Mouse (Mus musculus) ovary, postnatal 10 days (tissue): ENCODE measurements around the gene Drc3.

Source experiments
- DNase-seq: peaks from one replicate; pipeline ENCODE4 v3.0.0; 2022; ENCODE audit warnings: low spot score

The Drc3 gene

DNA sequence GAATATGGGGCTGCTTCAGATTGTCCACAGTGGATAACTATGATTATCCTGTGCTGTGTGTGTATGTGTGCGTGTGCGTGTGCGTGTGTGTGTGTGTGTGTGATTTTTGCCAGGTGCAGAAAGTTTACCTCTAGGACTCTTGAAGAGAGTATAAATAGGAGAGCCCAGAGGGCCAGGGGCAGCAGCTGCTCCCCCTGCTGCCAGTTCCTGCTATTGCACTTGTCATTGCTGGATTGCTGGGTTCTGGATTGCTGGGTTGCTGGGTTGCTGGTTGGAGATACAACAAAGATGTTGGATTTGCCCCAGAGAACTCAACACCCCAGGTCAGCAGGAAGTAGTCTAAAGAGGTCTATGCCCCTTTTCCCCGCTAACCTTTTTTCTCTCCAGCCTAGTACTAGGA is 14.8 kb upstream of the Drc3 start:
- DNase-seq, result no peak

DNA sequence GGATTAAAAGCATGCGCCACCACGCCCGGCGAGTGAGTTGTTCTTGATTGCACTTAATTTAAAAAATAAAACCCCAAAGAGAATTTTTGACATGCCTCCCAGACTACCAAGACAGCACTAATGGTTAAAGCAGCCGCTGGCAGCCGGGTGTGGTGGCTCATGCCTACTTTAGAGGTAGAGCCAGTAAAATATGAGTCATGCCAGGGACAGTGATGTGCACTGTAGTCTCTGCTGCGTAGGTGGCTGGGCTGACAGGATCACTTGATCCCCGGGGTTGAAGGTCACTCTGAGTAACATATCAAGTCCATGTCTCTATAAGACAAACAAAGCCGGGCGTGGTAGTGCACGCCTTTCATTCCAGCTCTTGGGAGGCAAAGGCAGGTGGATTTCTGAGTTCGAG is 13.8 kb upstream of the Drc3 start:
- DNase-seq, result no peak

DNA sequence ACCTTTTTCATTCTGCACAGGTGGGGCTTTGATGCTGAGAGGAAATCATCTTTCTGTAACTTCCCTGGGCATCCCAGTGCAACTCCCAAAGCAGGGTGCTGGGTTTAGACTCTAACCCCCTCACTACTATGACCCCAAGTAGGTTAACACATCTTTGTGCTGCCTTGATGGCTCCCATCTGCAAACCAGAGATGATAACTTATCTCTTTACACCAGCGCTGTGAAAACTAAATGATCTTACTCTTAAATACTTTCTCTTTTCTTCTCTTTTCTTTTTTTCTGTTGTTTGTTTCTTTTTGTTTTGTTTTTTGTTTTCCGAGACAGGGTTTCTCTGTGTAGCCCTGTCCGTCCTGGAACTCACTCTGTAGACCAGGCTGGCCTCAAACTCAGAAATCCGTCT is 7.3 kb upstream of the Drc3 start:
- no peak for DNase-seq

DNA sequence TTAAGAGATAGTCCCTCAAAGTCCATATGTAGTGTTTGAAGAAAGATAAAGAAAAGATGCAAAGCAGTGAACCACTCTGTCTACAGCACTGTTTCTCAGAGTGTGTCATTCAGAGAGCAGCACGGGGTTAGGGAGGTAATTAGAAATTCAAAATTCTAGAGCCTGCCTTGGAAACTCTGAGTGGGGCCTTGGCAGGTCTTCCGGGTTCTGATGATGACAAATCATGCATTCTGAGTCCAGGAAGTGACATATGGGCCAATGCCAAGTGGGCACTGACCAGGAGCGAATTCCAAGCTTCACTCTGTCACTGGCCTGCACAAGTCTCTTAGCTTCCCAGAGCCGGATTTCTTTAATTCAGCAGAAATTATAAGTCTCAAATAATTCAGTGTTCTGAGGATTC is 6.6 kb upstream of the Drc3 start:
- DNase-seq, result no peak

DNA sequence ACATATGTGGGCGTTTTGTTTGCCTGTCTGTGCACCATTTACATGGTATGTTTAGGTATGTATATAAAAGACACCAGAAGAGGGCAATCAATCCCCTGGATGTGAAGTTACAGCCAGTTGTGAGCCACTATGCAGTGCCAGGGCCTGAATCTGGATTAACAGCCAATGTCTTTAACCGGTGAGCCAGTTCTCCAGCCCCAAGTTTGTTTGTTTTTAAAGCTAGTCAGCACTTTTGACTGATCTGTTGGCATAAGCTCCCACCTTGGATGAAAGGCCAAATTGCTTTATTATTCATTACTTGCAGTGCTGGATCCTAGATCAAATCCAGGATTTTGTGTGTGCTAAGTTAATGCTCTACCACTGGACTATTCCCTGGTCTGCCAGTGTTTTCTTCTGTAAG is 1.7 kb upstream of the Drc3 start:
- no peak for DNase-seq

DNA sequence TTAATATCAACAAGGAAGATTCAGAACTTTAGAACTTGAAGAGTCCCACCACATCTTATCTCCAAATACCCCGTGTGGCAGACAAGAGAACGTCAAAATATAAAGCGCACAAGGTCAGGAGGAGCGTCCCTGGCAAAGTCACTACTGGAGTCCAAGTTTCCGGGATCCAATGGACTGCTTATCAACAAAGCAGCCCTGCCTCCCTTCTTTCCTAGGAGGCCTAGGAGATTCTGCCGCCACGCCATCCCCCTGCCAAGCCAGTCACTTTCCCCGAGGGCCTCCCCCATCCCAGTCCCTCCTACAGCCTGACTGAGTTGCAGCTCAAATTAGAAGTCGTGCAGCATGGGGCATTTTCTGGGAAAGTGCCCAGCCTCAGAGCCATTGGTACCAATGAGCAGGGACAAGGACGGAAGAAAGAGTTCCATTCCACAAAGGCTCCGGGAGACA is 1.2 kb upstream of the Drc3 start:
- peak; percentile 12 for DNase-seq

DNA sequence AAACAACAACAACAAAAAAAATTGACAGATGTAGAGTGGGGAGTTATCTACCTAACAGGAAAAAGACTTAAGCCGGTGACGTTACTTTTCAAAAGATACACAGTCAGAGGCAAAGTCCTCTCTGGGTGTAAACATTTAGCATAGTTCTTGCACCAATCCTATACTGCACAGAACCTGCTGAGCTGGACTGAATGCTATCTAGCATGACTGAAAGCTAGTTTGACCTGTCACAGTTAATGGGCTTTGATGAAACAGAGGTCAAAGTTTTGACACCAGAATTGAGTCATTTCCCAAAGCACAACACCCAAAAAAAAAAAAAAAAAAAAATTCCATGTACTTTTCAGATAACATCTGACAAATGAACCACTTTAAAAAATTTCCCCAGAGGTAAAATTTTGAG is 2.8 kb downstream of the Drc3 start:
- no peak for DNase-seq

DNA sequence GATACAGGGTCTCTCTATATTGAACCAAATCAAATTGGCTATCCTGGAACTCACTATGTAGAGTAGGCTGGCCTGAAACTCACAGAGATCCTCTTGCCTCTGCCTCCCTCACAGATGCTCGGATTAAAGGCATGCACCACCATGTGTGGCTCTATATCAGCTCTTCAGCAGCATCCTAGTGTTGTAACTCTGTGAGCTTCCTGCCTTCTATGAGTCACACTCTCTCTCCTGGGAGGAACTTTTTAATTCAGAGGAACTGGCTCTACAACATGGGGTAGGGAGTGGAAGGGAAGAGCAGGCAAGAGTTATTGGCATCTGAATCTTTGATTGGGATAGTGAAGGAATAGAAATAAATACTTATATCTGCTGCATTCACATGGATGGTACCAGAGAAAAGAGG is 4.0 kb downstream of the Drc3 start:
- no peak for DNase-seq

DNA sequence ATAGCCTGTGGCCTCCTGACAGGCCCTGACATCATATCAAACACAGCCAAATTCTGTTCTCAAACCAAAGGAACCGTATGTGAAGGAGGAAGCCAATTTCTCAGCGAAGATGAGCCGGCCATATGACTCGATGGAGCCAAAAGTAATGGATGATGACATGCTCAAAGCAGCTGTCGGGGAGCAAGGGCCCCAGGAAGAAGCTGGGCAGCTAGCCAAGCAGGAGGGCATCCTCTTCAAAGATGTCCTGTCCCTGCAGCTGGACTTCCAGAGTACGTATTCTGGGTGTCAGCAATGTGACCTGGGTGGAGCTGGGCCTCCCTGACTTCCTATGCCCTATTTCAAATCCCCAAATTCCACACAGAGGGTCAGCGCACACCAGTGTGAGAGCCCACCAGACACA is 5.4 kb downstream of the Drc3 start:
- DNase-seq, result no peak

DNA sequence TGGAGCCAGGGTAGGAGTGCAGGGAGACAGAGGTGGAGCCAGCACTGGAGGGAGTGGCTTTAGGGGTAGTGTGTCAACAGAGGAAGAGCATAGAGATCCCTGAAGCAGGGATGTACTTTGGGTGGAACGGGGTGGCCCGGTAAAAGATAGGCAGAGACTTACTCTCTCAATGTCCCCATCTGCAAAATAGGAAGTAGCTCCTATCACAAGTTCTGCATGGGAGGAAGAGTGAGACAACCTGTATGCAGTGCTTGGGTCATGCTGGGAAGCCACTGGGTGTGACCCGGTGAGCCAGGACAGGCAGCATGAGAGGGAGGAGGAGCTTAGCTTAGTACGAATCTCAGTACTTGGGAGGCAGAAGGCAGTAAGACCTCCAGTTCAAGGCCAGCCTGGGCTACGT is 6.0 kb downstream of the Drc3 start:
- no peak for DNase-seq

DNA sequence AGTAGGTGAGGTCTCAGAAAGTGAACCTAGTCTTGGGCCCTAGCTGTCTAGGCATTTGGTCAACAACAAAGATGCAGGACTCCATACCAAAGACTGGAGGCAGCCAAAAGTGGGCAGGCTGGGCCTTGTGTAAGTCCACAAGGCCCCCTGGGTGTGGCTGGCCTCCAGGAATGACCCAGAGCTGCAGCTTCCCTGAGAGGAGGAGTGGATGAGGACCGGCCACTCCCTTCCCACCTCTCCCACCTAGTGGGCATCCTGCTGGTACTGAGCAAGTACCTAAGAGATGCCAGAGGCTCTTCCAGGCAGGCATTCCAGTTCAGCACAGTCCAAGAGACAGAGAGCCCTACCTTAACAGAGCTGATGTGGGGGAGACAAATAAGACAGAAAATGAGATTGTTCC is 6.8 kb downstream of the Drc3 start:
- no peak for DNase-seq

DNA sequence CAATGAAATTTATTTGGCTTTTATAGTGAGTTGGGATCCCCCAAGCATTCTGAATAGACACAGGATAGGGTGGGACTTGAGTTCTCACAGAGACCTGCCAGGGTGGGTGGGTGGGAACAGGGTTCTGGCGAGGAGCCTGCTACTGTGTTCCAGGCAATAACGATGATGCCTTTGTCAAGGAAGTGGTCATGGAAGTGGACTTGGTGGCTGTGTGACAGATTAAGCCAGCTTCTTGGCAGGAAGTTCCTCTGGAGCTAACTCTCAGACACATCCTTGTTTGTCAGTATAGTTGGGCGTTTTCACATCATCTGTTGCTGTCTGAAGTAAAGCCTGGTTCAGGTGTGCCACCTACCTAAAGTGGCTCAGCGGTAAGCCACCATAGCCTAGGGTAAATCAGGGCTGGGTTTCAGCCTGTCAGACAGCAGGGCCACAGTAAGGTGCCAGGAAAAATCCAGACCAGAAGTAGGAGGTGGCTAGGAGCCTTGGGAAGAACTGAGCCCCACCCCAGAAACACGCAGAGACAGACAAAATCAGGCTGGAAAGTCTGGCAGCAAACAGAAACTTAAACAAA is 7.6 kb downstream of the Drc3 start:
- no peak for DNase-seq

DNA sequence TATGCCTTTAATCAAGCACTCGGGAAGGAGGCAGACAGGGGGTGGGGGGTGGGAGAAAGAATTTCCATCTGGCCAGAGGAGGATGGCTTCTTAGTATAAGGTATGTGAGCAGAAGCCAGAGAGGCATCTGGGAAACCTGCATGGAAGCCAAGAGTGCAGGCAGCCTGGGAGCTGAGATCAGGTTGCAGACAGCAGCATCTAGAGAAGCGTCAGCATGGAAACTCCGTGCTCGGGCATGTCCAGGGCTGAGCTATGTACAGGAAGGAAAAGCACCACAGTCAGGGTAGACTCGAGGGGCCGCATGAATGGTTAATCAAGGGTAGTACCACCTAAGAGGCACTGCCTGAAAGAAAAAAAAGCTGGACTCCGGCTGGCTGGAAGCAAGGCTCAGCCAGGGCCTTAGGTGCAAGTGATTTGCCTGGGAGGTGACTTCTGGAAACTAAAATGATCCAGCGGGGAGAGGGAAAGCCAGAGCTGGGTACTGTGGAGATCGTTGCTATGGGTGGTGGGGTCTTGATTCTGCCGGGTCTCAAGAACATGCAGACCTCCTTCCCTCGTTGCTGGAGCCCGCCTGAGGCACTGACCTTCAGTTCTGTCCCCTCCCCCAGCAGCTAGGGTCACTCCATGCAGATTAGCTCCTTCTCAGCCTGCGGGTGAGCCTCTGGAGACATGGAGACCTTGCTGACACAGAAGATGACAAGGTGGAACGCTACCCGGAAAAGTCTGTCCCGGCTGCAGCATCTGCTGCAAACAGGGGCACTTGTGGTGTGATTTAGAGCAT is 13.3 kb downstream of the Drc3 start:
- no peak for DNase-seq

DNA sequence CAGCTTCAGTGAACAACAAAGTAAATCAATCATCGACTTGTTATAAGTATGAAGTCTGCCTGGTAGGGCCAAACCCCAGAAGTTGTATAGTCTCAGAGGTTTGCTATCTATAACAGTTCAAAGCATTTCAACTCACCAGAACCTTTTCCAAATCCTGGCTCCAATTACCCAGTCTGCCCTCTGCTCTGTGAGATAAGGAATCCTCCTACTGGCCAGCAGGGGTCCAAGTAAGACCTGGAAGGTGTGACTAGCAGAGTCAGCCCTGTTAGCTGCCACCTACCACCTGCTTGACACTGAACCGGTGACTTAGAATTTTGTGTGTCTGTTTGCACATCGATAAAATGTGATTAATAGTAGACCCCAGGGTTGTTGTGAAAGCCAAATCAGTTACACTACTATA is 14.1 kb downstream of the Drc3 start:
- DNase-seq, result no peak

DNA sequence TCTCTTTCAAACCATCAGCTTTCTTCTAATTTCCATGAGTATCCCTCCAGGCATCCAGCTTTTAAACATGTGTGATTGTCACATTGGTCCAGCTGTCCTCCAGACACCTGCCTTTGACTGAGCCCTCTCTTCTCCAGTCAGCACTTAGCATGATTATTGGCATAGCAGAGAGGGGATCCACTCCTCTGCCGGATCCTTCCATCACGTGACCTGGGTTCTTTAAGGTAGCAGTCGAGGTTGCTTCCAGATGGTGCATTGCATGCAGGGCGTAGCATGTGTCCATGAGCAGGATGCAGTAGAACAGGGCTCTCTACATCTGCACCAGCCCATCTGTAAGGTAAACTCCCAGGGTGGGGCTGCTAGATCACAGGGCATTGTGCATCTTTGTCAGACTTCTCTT is 15.8 kb downstream of the Drc3 start:
- no peak for DNase-seq

DNA sequence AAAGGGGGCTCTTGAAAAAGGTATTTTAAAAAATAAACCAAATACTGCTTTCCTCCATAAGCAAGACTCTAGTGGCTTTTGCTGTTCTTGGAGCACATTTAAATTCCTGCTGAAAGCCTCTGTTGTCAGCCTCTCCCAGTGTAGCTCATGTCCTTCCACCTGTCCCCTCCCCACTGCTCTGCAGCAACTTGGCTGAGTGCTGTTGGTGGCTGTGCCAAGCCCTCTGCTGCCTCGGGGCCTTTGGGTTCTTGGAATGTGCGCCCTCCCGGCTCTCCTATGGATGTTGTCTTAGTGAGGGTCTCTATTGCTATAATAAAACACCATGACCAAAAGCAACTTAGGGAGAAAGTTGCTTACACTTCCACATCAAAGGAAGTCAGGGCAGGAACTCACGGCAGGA is 16.3 kb downstream of the Drc3 start:
- no peak for DNase-seq

DNA sequence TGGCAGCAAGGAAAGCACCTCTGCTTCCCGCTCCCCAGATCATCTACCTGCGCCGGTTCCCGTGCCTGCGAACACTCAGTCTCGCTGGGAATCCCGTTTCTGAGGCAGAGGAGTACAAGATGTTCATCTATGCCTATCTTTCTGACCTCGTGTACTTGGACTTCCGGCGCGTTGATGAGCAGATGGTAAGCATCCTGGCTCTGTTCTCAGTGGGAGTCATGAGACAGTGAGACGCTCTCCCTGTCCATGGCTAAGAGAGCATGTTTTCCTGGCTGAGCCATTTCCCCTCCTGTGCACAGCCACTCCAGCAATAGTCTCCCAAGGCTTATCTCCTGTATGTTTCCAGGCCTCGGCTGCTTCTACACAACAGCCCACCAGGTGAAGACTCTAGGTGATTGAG is 17.3 kb downstream of the Drc3 start:
- no peak for DNase-seq

DNA sequence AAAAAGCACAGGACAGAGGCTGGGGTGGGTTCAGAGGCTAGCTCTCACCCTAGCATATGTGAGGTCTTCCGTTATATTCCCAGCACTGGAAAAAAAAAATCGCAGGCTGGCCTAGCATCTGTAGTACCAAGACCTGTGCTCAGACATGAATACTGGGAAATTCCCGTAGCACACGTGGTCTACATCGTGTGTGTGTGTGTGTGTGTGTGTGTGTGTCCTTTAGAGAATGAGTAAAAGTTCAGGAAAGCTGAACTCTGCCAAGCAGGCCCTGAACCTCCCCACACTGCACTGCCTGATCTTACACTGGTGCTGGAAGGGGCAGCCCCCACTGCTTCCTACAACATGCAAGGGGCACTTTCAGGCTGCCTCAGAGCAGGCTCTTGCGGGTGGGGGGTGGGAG is 21.4 kb downstream of the Drc3 start:
- DNase-seq, result no peak

DNA sequence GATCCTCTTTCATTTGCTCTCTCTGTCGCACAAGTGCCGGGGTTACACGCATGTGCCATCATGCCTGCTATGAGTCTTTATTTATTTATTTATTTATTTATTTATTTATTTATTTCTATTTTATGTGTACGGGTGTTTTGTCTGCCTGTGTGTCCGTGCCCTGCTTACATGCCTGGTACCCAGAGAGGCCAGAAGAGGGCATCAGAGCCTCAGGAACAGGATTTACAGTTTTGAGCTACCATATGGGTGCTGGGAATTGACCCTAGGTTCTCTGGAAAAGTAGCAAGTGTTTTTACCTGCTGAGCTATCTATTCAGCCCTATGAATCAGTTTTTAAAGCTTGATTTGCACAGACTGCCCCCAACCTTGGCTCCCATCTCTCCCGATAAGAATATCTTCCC is 30.4 kb downstream of the Drc3 start:
- no peak for DNase-seq

DNA sequence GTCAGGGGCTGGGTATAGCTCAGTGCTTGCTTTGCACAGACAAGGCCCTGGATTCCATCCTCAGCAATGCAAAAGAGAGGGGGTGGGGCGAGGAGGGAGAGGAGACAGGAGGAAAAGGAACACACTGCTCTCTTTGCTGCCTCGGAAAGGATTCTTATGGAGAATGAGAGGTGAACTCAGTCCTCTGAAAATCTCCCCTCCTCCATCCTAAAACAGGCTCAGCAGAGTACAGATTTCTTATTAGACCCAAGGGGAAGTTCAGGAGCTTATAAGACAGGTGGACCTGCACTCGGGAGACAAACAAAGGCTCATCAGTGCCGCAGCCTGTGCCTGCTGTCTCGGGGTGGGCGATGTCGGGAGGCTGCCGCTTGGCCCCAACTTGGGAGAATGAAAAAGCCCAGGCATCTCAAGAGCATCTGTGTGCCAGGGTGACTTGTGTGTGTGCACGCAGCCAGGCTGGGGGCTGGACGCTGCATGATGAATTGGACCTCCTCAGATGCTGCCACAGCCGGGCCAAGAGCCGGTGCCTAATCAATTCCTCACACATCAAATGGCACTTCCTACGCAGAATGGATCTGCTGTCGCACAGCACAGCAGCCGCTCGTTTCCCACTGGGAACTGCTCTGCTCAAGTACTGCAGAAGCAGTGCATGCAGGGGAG is 31.8 kb downstream of the Drc3 start:
- DNase-seq, result no peak

DNA sequence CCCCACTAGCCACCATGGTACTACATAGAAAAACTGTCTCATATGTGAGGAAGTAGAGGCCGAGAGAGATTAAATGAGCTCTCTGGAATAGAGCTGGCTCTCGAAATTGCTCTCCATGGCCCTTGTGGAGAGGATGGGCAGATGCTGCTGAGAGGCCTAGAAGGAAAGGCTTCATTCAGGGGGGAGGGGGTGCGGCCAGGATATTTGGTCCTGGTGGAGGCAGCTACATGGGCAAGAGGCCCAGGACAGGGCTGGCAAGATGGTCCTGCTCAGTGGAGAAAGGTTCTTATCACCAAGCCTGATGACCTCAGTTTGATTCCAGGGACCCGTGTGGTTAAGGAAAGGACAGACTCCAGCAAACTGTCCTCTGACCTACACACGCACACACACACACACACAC is 32.8 kb downstream of the Drc3 start:
- no peak for DNase-seq

DNA sequence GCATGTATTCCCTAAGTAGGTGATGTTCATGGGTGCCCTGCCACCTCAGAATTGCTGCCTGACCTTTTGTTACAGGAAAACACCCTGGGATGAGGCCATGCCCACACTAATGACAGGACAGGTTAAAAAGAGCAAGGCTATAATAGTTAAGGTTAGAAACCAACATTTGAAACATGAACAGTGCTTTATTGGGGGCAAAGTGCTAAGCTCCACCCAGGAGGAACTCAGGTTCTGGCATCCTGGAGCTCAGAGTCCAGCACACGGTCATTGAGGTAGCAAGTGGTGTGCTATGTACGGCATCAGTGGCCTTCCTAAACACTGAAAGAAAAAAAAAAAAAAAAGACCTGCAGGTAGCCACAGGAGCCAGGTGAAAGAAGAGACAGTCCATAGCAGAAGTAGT is 34.8 kb downstream of the Drc3 start:
- no peak for DNase-seq

DNA sequence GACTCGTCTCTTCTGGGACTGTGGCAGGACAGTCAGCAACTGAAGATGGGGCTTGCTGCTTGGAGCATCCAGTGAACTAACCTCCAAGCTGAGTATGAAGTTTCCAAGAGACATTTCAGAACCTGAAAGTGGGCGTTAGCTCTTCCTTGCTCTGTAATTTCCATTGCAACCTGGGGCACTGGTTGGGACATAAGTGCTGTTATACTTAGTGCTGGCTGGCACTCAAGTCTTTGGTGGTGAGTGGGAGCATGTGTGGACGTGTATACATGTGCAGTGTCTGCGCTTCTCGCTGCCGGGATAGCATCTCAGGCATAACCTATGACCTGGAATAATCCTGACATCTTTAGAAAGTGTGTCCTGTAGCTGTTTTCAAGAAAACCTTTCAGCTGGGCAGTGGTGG is 38.2 kb downstream of the Drc3 start:
- DNase-seq, result no peak

DNA sequence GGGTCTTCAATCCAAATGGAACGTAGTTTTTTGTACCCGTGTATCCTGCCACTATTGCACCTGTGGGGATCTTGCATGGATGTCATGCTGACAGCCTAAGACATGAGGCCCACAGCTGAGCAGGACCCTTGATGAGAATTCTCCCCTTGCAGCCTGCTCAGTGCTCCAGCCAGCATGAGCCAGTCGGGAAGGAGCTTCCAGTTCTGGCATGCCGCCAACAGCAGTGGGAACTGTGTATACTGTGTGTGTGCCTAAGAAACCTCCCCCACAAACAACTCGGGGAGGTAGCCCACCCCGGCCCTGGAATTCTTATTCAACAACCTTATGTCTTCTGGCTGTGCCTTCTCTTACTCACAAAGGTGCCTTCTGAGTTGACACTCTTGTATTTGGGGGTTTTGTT is 43.4 kb downstream of the Drc3 start:
- DNase-seq, result no peak
